Mouse (Mus musculus) kidney, postnatal 14 days (tissue): ENCODE measurements around the gene Alox8.

Source experiments
- DNase-seq: peaks from one replicate; pipeline ENCODE4 v3.0.0; 2022; ENCODE audit warnings: mixed read lengths

Alox8 gene

GRCm38 (mm10) chr11:69178525-69178924, 19.1 kb downstream of the Alox8 start:
- DNase-seq, result no peak

GRCm38 (mm10) chr11:69174722-69175121, 22.9 kb downstream of the Alox8 start:
- DNase-seq, result no peak

- DNase-seq, result no peak
Observed at GRCm38 (mm10) chr11:69172606-69173005, 25.0 kb downstream of the Alox8 start.

GRCm38 (mm10) chr11:69171626-69172025, 26.0 kb downstream of the Alox8 start:
- peak; percentile 80 for DNase-seq

GRCm38 (mm10) chr11:69169313-69169712, 28.3 kb downstream of the Alox8 start:
- DNase-seq, result no peak

GRCm38 (mm10) chr11:69156800-69157199, 40.8 kb downstream of the Alox8 start, which contains the start of gene Alox12b:
Gene Alox12b, plus strand, starts transcription at chr11:69156989.
- no peak for DNase-seq

GRCm38 (mm10) chr11:69155351-69155750, 42.3 kb downstream of the Alox8 start:
- DNase-seq, result no peak

GRCm38 (mm10) chr11:69153831-69154230, 43.8 kb downstream of the Alox8 start:
- no peak for DNase-seq

- DNase-seq, result no peak
Observed at GRCm38 (mm10) chr11:69151004-69151403, 46.6 kb downstream of the Alox8 start.

GRCm38 (mm10) chr11:69150444-69150843, 47.2 kb downstream of the Alox8 start:
- DNase-seq, result peak; percentile 71

GRCm38 (mm10) chr11:69149728-69150127, 47.9 kb downstream of the Alox8 start:
- DNase-seq, result no peak

- DNase-seq, result no peak
Observed at GRCm38 (mm10) chr11:69148451-69148960, 49.1 kb downstream of the Alox8 start.

GRCm38 (mm10) chr11:69147546-69147945, 50.1 kb downstream of the Alox8 start:
- no peak for DNase-seq

- DNase-seq, result no peak
Observed at GRCm38 (mm10) chr11:69135361-69135760, 62.3 kb downstream of the Alox8 start.

- no peak for DNase-seq
Observed at GRCm38 (mm10) chr11:69134622-69134968, 63.0 kb downstream of the Alox8 start.
